Mouse (Mus musculus) limb, embryonic 14.5 days (tissue): ENCODE results near the gene Trim41. TPM values are rescaled to one million over a fixed set of nuclear protein-coding genes. Genes with fewer than 3 reads are reported as not detected.

ENCODE experiments used
- ATAC-seq: fragments of 200-750 bp; cut with Nextera tagmentation; 2 replicates; pipeline ENCODE4 v1.8.0; 2017; ENCODE audit warnings: low read depth, moderate number of reproducible peaks, moderate TSS enrichment; ENCODE audit not compliant: low FRiP score
- DNase-seq: peaks from one replicate; pipeline ENCODE4 v3.0.0-alpha.2; 2015; ENCODE audit warnings: low spot score
- H3K27ac ChIP-seq: fragments of 300-500 bp; sonication (generic); replicated peaks from 2 replicates; pipeline ENCODE4 v1.5.1; 2014; ENCODE audit warnings: low read depth, mild to moderate bottlenecking, low read length, moderate library complexity, mixed read lengths
- H3K27me3 ChIP-seq: fragments of 300-500 bp; sonication (generic); 2 replicates; pipeline ENCODE4 v1.6.1; 2014; ENCODE audit warnings: low read length, mixed read lengths; ENCODE audit not compliant: control insufficient read depth, insufficient read depth
- H3K36me3 ChIP-seq: fragments of 300-500 bp; sonication (generic); 2 replicates; pipeline ENCODE4 v1.6.1; 2014; ENCODE audit warnings: mild to moderate bottlenecking, low read length, moderate library complexity, mixed read lengths; ENCODE audit not compliant: control insufficient read depth, insufficient read depth
- H3K4me1 ChIP-seq: fragments of 300-500 bp; sonication (generic); 2 replicates; pipeline ENCODE4 v1.6.1; 2014; ENCODE audit warnings: antibody characterized with exemption, low read length, mixed read lengths; ENCODE audit not compliant: control insufficient read depth, insufficient read depth
- H3K4me2 ChIP-seq: fragments of 300-500 bp; sonication (generic); replicated peaks from 2 replicates; pipeline ENCODE4 v1.6.1; 2014; ENCODE audit warnings: low read depth, mild to moderate bottlenecking, low read length, moderate library complexity; ENCODE audit not compliant: severe bottlenecking
- H3K4me3 ChIP-seq: fragments of 300-500 bp; sonication (generic); replicated peaks from 2 replicates; pipeline ENCODE4 v1.5.1; 2014; ENCODE audit warnings: low read length
- H3K9ac ChIP-seq: fragments of 300-500 bp; sonication (generic); 2 replicates; pipeline ENCODE4 v1.6.1; 2014; ENCODE audit warnings: mild to moderate bottlenecking, low read depth, low read length, moderate library complexity; ENCODE audit not compliant: severe bottlenecking
- H3K9me3 ChIP-seq: fragments of 300-500 bp; sonication (generic); 2 replicates; pipeline ENCODE4 v1.6.1; 2016; ENCODE audit warnings: low read length; ENCODE audit not compliant: control insufficient read depth
- POLR2A ChIP-seq: fragments of 200-500 bp; IDR thresholded peaks from 2 replicates; pipeline ENCODE4 v1.8.0; 2012; ENCODE audit warnings: inconsistent platforms, mild to moderate bottlenecking, moderate library complexity, borderline replicate concordance; ENCODE audit not compliant: insufficient read depth, insufficient read length; ENCODE audit errors: extremely low read depth
- WGBS: fragments of 180-500 bp; shearing (Covaris S2); extraction: QIAGEN DNeasy Blood & Tissue Kit; methylation state at CpG from one replicate; pipeline ENCODE4 v1.1.7; 2014; 5-methylcytosine and 5-hydroxymethylcytosine counted together
- polyA plus RNA-seq, 2 experiments: library from polyadenylated mRNA; depleted of rRNA in 1 of 2; stranded (reverse) in 1 of 2; unstranded in 1 of 2; fragments of >200 nt; fragmentation: Nextera tagmentation in 1 of 2; extraction: Ambion mirVana in 1 of 2; gene quantifications; 2 replicates each; pipeline versions ENCODE4 v1.2.1 to v1.2.3; 2012 to 2014

The Trim41 gene
- polyA plus RNA-seq, 2 experiments: 5.5 to 51.5 TPM

GRCm38 (mm10) chr11:48810142-48810541 lies 7.0 kb downstream of the Trim41 start:
- H3K9ac ChIP-seq: no peak overlapping the region
- 84% methylated on average over 2 of the region's 2 CpGs for WGBS

GRCm38 (mm10) chr11:48809434-48809830 lies 7.7 kb downstream of the Trim41 start:
- WGBS: 62% methylated on average over 4 of the region's 4 CpGs
- Histone ChIP-seq H3K27ac (no peak overlapping the region), H3K36me3 (peaks cover 84% of the 10 kb centered on the region)

More at GRCm38 (mm10) chr11:48810142-48810541, 7.0 kb downstream of the Trim41 start:
- Histone ChIP-seq H3K9me3 (no peaks in the 10 kb centered on the region), H3K4me3 (no peak overlapping the region), H3K36me3 (peaks cover 77% of the 10 kb centered on the region), H3K27me3 (no peaks in the 10 kb centered on the region), H3K4me2 (no peak overlapping the region), H3K27ac (no peak overlapping the region), H3K4me1 (peaks cover under 1% of the 10 kb centered on the region; the same call in 1 of the 2 replicates)
- ATAC-seq (no peak), DNase-seq (no peak)
- TF ChIP-seq POLR2A: no peak

DNA sequence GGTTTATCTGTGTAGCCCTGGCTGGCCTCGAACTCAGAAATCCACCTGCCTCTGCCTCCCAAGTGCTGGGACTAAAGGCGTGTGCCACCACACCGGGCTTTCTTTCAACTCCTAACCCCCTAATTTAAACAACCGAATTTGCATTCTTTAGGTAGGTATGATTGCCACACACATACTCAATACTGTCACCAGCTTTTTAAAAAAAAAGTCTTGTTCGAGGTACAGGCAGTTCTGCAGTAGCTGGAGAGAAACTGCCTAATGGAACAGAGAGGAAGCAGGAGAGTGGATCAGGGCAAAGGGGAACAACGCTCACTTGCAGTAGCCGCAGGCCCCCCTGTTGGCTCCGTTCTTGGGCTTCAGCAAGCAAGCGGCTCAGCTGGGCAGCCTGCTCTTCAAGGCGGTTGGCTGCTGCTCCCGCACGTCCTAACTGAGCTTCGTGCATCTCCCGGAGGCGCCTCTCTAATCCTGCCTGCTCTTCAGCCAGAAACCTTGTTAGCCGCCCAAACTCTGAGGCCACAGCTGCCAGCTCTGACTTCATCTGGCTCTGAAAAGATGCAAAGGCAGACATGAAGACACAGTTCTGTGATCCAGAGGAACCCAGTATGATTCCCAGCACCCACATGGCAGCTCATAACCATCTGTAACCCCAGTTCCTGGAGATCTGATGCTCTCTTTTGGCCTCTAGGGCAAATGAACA lies 8.3 kb downstream of the Trim41 start:
- Histone ChIP-seq H3K27me3 (no peaks in the 10 kb centered on the region), H3K36me3 (peaks cover 85% of the 10 kb centered on the region), H3K9me3 (no peaks in the 10 kb centered on the region), H3K4me2 (no peak overlapping the region), H3K9ac (no peak overlapping the region), H3K4me1 (no peaks in the 10 kb centered on the region), H3K4me3 (no peak overlapping the region), H3K27ac (no peak overlapping the region)
- WGBS: 67% methylated on average over 16 of the region's 16 CpGs
- no peak for TF ChIP-seq POLR2A
- ATAC-seq: no peak
- no peak for DNase-seq

More at GRCm38 (mm10) chr11:48809434-48809830, 7.7 kb downstream of the Trim41 start:
- ATAC-seq (no peak), DNase-seq (no peak)
- no peaks in the 10 kb centered on the region for H3K4me1 ChIP-seq
- no peak overlapping the region for H3K4me3 ChIP-seq
- no peaks in the 10 kb centered on the region for H3K9me3 ChIP-seq
- no peak for TF ChIP-seq POLR2A
- H3K9ac ChIP-seq: no peak overlapping the region
- no peak overlapping the region for H3K4me2 ChIP-seq
- no peaks in the 10 kb centered on the region for H3K27me3 ChIP-seq

- Histone ChIP-seq H3K4me1 (no peaks in the 10 kb centered on the region), H3K27ac (no peak overlapping the region; the same call in 1 of the 2 replicates), H3K27me3 (no peaks in the 10 kb centered on the region), H3K4me2 (no peak overlapping the region), H3K4me3 (no peak overlapping the region), H3K9me3 (no peaks in the 10 kb centered on the region), H3K9ac (no peak overlapping the region), H3K36me3 (peaks cover 91% of the 10 kb centered on the region)
- TF ChIP-seq POLR2A: no peak
- no peak for ATAC-seq
- no peak for DNase-seq
Measured at GRCm38 (mm10) chr11:48808304-48808646, 8.9 kb downstream of the Trim41 start.

DNA sequence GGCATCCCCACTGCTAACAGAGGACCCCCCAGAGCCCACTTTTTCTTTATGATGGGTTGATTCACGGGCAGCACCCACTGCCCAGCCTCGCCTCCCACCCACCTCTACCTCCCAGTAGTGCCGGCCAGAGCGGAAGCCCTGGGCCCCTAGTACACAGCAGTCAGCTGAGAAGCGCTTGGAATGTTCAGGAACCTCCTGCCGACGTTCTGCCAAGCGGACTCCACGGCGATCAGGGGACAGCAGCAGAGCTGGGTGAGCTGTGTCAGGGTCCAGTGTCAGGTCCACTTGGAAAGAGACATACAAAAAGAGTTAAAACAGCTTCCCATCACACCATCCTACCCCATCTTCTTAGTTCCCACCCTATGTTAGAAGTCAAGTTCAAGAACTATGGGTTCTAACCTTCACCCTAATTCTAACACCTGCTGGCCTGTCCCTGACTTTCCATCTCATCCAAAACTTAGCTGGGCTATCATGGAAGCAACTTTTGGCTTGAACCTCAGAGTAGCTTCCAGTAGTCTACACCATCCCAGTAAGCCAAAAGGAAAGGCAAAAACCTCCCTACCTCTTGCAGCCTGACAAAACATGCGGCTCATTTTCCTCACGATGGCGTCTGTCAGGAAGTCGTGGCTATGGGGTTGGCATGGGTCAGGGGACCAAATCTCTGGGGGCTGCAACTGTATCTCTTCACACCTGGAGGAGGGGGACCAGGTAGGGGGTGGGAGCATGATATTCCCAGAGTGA lies 9.4 kb downstream of the Trim41 start:
- peak; percentile 13; the same call in 1 of the 2 replicates for ATAC-seq
- TF ChIP-seq POLR2A: no peak
- Histone ChIP-seq H3K4me3 (no peak overlapping the region), H3K4me1 (no peaks in the 10 kb centered on the region), H3K36me3 (peaks cover 91% of the 10 kb centered on the region), H3K9ac (no peak overlapping the region), H3K27me3 (no peaks in the 10 kb centered on the region), H3K4me2 (no peak overlapping the region), H3K9me3 (no peaks in the 10 kb centered on the region), H3K27ac (no peak overlapping the region; the same call in 1 of the 2 replicates)
- 64% methylated on average over 14 of the region's 14 CpGs for WGBS
- no peak for DNase-seq
